Mouse (Mus musculus) liver, embryonic 12.5 days (tissue): ENCODE measurements around the gene Lrrc49. TPM values are rescaled to one million over a fixed set of nuclear protein-coding genes. Genes with fewer than 3 reads are reported as not detected.
A peak's percentile ranks its signal among the peaks of the same experiment; 100 is the strongest.

Experiments used
- ATAC-seq: fragments of 200-750 bp; cut with Nextera tagmentation; 2 replicates; pipeline ENCODE4 v1.8.0; 2017; ENCODE audit warnings: moderate number of reproducible peaks, mild to moderate bottlenecking, moderate library complexity
- H3K27ac ChIP-seq: fragments of 300-500 bp; sonication (generic); 2 replicates; pipeline ENCODE4 v1.5.1; 2016; ENCODE audit warnings: mild to moderate bottlenecking
- H3K27me3 ChIP-seq: fragments of 300-500 bp; sonication (generic); replicated peaks from 2 replicates; pipeline ENCODE4 v1.6.1; 2016; ENCODE audit warnings: mild to moderate bottlenecking, moderate library complexity
- H3K36me3 ChIP-seq: fragments of 300-500 bp; sonication (generic); 2 replicates; pipeline ENCODE4 v1.6.1; 2016; ENCODE audit warnings: mild to moderate bottlenecking, moderate library complexity
- H3K4me1 ChIP-seq: fragments of 300-500 bp; sonication (generic); 2 replicates; pipeline ENCODE4 v1.6.1; 2016
- H3K4me2 ChIP-seq: fragments of 300-500 bp; sonication (generic); 2 replicates; pipeline ENCODE4 v1.6.1; 2016; ENCODE audit warnings: mild to moderate bottlenecking, moderate library complexity
- H3K4me3 ChIP-seq: fragments of 300-500 bp; sonication (generic); 2 replicates; pipeline ENCODE4 v1.5.1; 2016; ENCODE audit warnings: mild to moderate bottlenecking, moderate library complexity
- H3K9ac ChIP-seq: fragments of 300-500 bp; sonication (generic); 2 replicates; pipeline ENCODE4 v1.6.1; 2016; ENCODE audit warnings: mild to moderate bottlenecking, moderate library complexity
- H3K9me3 ChIP-seq: fragments of 300-500 bp; sonication (generic); replicated peaks from 2 replicates; pipeline ENCODE4 v1.6.1; 2016; ENCODE audit warnings: mild to moderate bottlenecking, moderate library complexity
- WGBS: fragments of 180-500 bp; shearing (Covaris S2); methylation state at CpG from one replicate; pipeline ENCODE4 v1.1.7; 2016; ENCODE audit not compliant: insufficient replicate concordance; 5-methylcytosine and 5-hydroxymethylcytosine counted together
- polyA plus RNA-seq: library from polyadenylated mRNA; unstranded; fragments of >200 nt; fragmentation: Nextera tagmentation; extraction: Ambion mirVana; gene quantifications from 2 replicates; pipeline ENCODE4 v1.2.1, GENCODE M21; 2016

Lrrc49 gene
- polyA plus RNA-seq, 1 experiment from 2014 or later: 2.0 TPM

GRCm38 (mm10) chr9:60592363-60592762, 95.6 kb downstream of the Lrrc49 start:
- H3K9me3 ChIP-seq: no peaks in the 10 kb centered on the region

GRCm38 (mm10) chr9:60590871-60591624, 96.9 kb downstream of the Lrrc49 start:
- H3K4me1 ChIP-seq: no peaks in the 10 kb centered on the region
- no peaks in the 10 kb centered on the region for H3K9me3 ChIP-seq
- H3K9ac ChIP-seq: no peak overlapping the region
- no peak overlapping the region for H3K4me3 ChIP-seq
- no peaks in the 10 kb centered on the region for H3K36me3 ChIP-seq
- H3K27me3 ChIP-seq: no peaks in the 10 kb centered on the region
- H3K27ac ChIP-seq: no peak overlapping the region
- H3K4me2 ChIP-seq: no peak overlapping the region
- no peak for ATAC-seq
- WGBS: 76% methylated on average over 8 of the region's 8 CpGs

More at GRCm38 (mm10) chr9:60592363-60592762, 95.6 kb downstream of the Lrrc49 start:
- WGBS: 64% methylated on average over 5 of the region's 5 CpGs
- H3K4me2 ChIP-seq: no peak overlapping the region
- H3K4me1 ChIP-seq: no peaks in the 10 kb centered on the region
- no peak overlapping the region for H3K4me3 ChIP-seq
- no peak overlapping the region for H3K9ac ChIP-seq
- H3K27ac ChIP-seq: no peak overlapping the region
- no peak for ATAC-seq
- no peaks in the 10 kb centered on the region for H3K27me3 ChIP-seq
- no peaks in the 10 kb centered on the region for H3K36me3 ChIP-seq

- no peak for ATAC-seq
- Histone ChIP-seq H3K4me2 (no peak overlapping the region), H3K27me3 (no peaks in the 10 kb centered on the region), H3K9me3 (no peaks in the 10 kb centered on the region), H3K4me3 (no peak overlapping the region), H3K27ac (no peak overlapping the region), H3K36me3 (no peaks in the 10 kb centered on the region), H3K4me1 (no peaks in the 10 kb centered on the region), H3K9ac (no peak overlapping the region)
- WGBS: 72% methylated on average over 10 of the region's 10 CpGs
Measured at GRCm38 (mm10) chr9:60588914-60589313, 99.0 kb downstream of the Lrrc49 start.

- WGBS: 60% methylated on average over 3 of the region's 3 CpGs
Measured at GRCm38 (mm10) chr9:60586920-60587319, 101.0 kb downstream of the Lrrc49 start.

GRCm38 (mm10) chr9:60585206-60585605, 102.8 kb downstream of the Lrrc49 start:
- H3K4me2 ChIP-seq: no peak overlapping the region
- ATAC-seq: no peak
- no peaks in the 10 kb centered on the region for H3K4me1 ChIP-seq
- H3K36me3 ChIP-seq: no peaks in the 10 kb centered on the region
- H3K27ac ChIP-seq: no peak overlapping the region
- H3K9ac ChIP-seq: no peak overlapping the region
- 71% methylated on average over 5 of the region's 5 CpGs for WGBS
- no peak overlapping the region for H3K4me3 ChIP-seq
- no peaks in the 10 kb centered on the region for H3K9me3 ChIP-seq
- H3K27me3 ChIP-seq: no peaks in the 10 kb centered on the region

More at GRCm38 (mm10) chr9:60586920-60587319, 101.0 kb downstream of the Lrrc49 start:
- Histone ChIP-seq H3K27me3 (no peaks in the 10 kb centered on the region), H3K4me1 (no peaks in the 10 kb centered on the region), H3K27ac (no peak overlapping the region), H3K4me2 (no peak overlapping the region), H3K9ac (no peak overlapping the region), H3K36me3 (no peaks in the 10 kb centered on the region), H3K9me3 (no peaks in the 10 kb centered on the region), H3K4me3 (no peak overlapping the region)
- no peak for ATAC-seq

GRCm38 (mm10) chr9:60582553-60582952, 105.4 kb downstream of the Lrrc49 start:
- H3K27ac ChIP-seq: no peak overlapping the region
- ATAC-seq: no peak

GRCm38 (mm10) chr9:60573011-60573410, 114.9 kb downstream of the Lrrc49 start:
- Histone ChIP-seq H3K4me1 (0 out of 2 replicates have a peak, but pooled peaks cover 7% of the 10 kb centered on the region), H3K36me3 (no peaks in the 10 kb centered on the region), H3K27me3 (no peaks in the 10 kb centered on the region), H3K4me3 (no peak overlapping the region), H3K27ac (no peak overlapping the region), H3K9me3 (no peaks in the 10 kb centered on the region), H3K4me2 (no peak overlapping the region), H3K9ac (no peak overlapping the region)
- ATAC-seq: no peak
- 70% methylated on average over 7 of the region's 7 CpGs for whole genome bisulfite sequencing

More at GRCm38 (mm10) chr9:60582553-60582952, 105.4 kb downstream of the Lrrc49 start:
- no peaks in the 10 kb centered on the region for H3K36me3 ChIP-seq
- H3K9ac ChIP-seq: no peak overlapping the region
- 69% methylated on average over 7 of the region's 7 CpGs for WGBS
- H3K4me2 ChIP-seq: no peak overlapping the region
- H3K27me3 ChIP-seq: no peaks in the 10 kb centered on the region
- H3K9me3 ChIP-seq: no peaks in the 10 kb centered on the region
- H3K4me3 ChIP-seq: no peak overlapping the region
- no peaks in the 10 kb centered on the region for H3K4me1 ChIP-seq

- Histone ChIP-seq H3K27ac (no peak overlapping the region), H3K4me1 (0 out of 2 replicates have a peak, but pooled peaks cover 7% of the 10 kb centered on the region), H3K4me2 (no peak overlapping the region), H3K4me3 (no peak overlapping the region), H3K27me3 (no peaks in the 10 kb centered on the region), H3K9ac (no peak overlapping the region), H3K9me3 (no peaks in the 10 kb centered on the region), H3K36me3 (no peaks in the 10 kb centered on the region)
- WGBS: 64% methylated on average over 4 of the region's 4 CpGs
- no peak for ATAC-seq
Measured at GRCm38 (mm10) chr9:60571725-60572124, 116.2 kb downstream of the Lrrc49 start.

GRCm38 (mm10) chr9:60571041-60571440, 116.9 kb downstream of the Lrrc49 start:
- WGBS: 36% methylated on average over 4 of the region's 4 CpGs
- H3K27ac ChIP-seq: no peak overlapping the region
- no peaks in the 10 kb centered on the region for H3K36me3 ChIP-seq
- no peak for ATAC-seq
- H3K4me1 ChIP-seq: 0 out of 2 replicates have a peak, but pooled peaks cover 7% of the 10 kb centered on the region
- H3K27me3 ChIP-seq: no peaks in the 10 kb centered on the region
- H3K4me3 ChIP-seq: no peak overlapping the region
- no peak overlapping the region for H3K9ac ChIP-seq
- H3K9me3 ChIP-seq: no peaks in the 10 kb centered on the region
- H3K4me2 ChIP-seq: no peak overlapping the region

- no peak for ATAC-seq
- WGBS: 63% methylated on average over 2 of the region's 2 CpGs
- Histone ChIP-seq H3K9me3 (no peaks in the 10 kb centered on the region), H3K27me3 (no peaks in the 10 kb centered on the region), H3K4me3 (no peak overlapping the region), H3K4me1 (0 out of 2 replicates have a peak, but pooled peaks cover 7% of the 10 kb centered on the region), H3K36me3 (no peaks in the 10 kb centered on the region), H3K4me2 (no peak overlapping the region), H3K9ac (no peak overlapping the region), H3K27ac (no peak overlapping the region)
Measured at GRCm38 (mm10) chr9:60569366-60569765, 118.6 kb downstream of the Lrrc49 start.

- H3K27ac ChIP-seq: no peak overlapping the region
- 82% methylated on average over 7 of the region's 7 CpGs for WGBS
- peaks cover 3% of the 10 kb centered on the region; the same call in 1 of the 2 replicates for H3K27me3 ChIP-seq
- no peak overlapping the region for H3K4me3 ChIP-seq
- no peaks in the 10 kb centered on the region for H3K36me3 ChIP-seq
- H3K4me2 ChIP-seq: no peak overlapping the region
- no peaks in the 10 kb centered on the region for H3K4me1 ChIP-seq
- no peaks in the 10 kb centered on the region for H3K9me3 ChIP-seq
- H3K9ac ChIP-seq: no peak overlapping the region
- ATAC-seq: no peak
Measured at GRCm38 (mm10) chr9:60563809-60564208, 124.1 kb downstream of the Lrrc49 start.

- Histone ChIP-seq H3K4me2 (peak overlapping the region; percentile 26; the same call in 1 of the 2 replicates), H3K27me3 (peaks cover 3% of the 10 kb centered on the region; the same call in 1 of the 2 replicates), H3K27ac (no peak overlapping the region), H3K4me1 (no peaks in the 10 kb centered on the region), H3K4me3 (no peak overlapping the region), H3K9ac (no peak overlapping the region), H3K36me3 (no peaks in the 10 kb centered on the region), H3K9me3 (no peaks in the 10 kb centered on the region)
- ATAC-seq: no peak
- 43% methylated on average over 20 of the region's 20 CpGs for WGBS
Measured at GRCm38 (mm10) chr9:60562443-60563371, 125.3 kb downstream of the Lrrc49 start.
